8 mouse cellular contexts compared by ENCODE assay signal in genomic region chr6:134887711-134888449, GRCm38 (mm10). TPM values are rescaled to one million over a fixed set of nuclear protein-coding genes. Genes with fewer than 3 reads are reported as not detected.
A peak's percentile ranks its signal among the peaks of the same experiment; 100 is the strongest.
DNase-seq lines count a peak whose midpoint lies in the region; ATAC-seq and TF ChIP-seq lines count a peak whose summit lies in the region.

No protein-coding gene starts in this region.

- H3K27me3 ChIP-seq in liver, embryonic 12.5 days (replicated peaks): peaks cover 21% of the 10 kb centered on the region
- H3K27me3 ChIP-seq in liver, postnatal 0 days (ENCODE audit: insufficient read depth, low read length): no peaks in the 10 kb centered on the region
- no peaks in the 10 kb centered on the region for H3K27me3 ChIP-seq in midbrain, postnatal 0 days (ENCODE audit: insufficient read depth, low read length)

- H3K4me3 ChIP-seq in liver, embryonic 12.5 days: no peak overlapping the region
- H3K4me3 ChIP-seq in liver, postnatal 0 days (ENCODE audit: low read depth, low read length): no peak overlapping the region
- peak overlapping the region; percentile 57 for H3K4me3 ChIP-seq in midbrain, postnatal 0 days (ENCODE audit: low read depth, low read length)

- H3K9me3 ChIP-seq in liver, embryonic 12.5 days (replicated peaks): no peaks in the 10 kb centered on the region
- H3K9me3 ChIP-seq in liver, postnatal 0 days (ENCODE audit: low read length): no peaks in the 10 kb centered on the region
- H3K9me3 ChIP-seq in midbrain, postnatal 0 days (ENCODE audit: low read length): no peaks in the 10 kb centered on the region

- 15% methylated on average over 10 of the region's 10 CpGs for WGBS in liver, embryonic 12.5 days (ENCODE audit: insufficient replicate concordance)
- WGBS in liver, postnatal 0 days (ENCODE audit: insufficient replicate concordance): 22% methylated on average over 10 of the region's 10 CpGs
- WGBS in midbrain, postnatal 0 days: under 1% methylated on average over 10 of the region's 10 CpGs

- DNase-seq in liver, postnatal 0 days: no peak
- peak; percentile 95 for DNase-seq in cerebellum, adult 9-10 months
- peak; percentile 79 to 83 for DNase-seq in layer of hippocampus, postnatal 10 days (ENCODE audit: low spot score in 2 of 2)
- DNase-seq in midbrain, postnatal 0 days (ENCODE audit: low spot score): peak; percentile 97
- no peak for DNase-seq in testis, postnatal 14 days (ENCODE audit: low spot score)
- DNase-seq in thymus, adult 18-20 months: no peak

- TF ChIP-seq CTCF in liver, postnatal 0 days (IDR thresholded peaks at IDR 0.05; ENCODE audit: low read depth): no peak
- TF ChIP-seq CTCF in midbrain, postnatal 0 days (IDR thresholded peaks at IDR 0.05): no peak

- H3K9ac ChIP-seq in liver, embryonic 12.5 days: no peak overlapping the region
- H3K9ac ChIP-seq in liver, postnatal 0 days (replicated peaks): no peak overlapping the region
- peak overlapping the region; percentile 77 for H3K9ac ChIP-seq in midbrain, postnatal 0 days (replicated peaks; ENCODE audit: low read length, poor library complexity, severe bottlenecking)

- H3K4me1 ChIP-seq in liver, embryonic 12.5 days: peaks cover 10% of the 10 kb centered on the region
- no peaks in the 10 kb centered on the region for H3K4me1 ChIP-seq in liver, postnatal 0 days (ENCODE audit: insufficient read depth)
- peaks cover 25% of the 10 kb centered on the region for H3K4me1 ChIP-seq in midbrain, postnatal 0 days (ENCODE audit: insufficient read depth, low read length)

- TF ChIP-seq EP300 in liver, postnatal 0 days (IDR thresholded peaks at IDR 0.05; ENCODE audit: low read depth): no peak

- H3K27ac ChIP-seq in liver, embryonic 12.5 days: no peak overlapping the region
- no peak overlapping the region for H3K27ac ChIP-seq in liver, postnatal 0 days (ENCODE audit: low read depth)
- H3K27ac ChIP-seq in midbrain, postnatal 0 days (ENCODE audit: low read depth, low read length): peak overlapping the region; percentile 90

- H3K36me3 ChIP-seq in liver, embryonic 12.5 days: no peaks in the 10 kb centered on the region
- no peaks in the 10 kb centered on the region for H3K36me3 ChIP-seq in liver, postnatal 0 days (replicated peaks; ENCODE audit: insufficient read depth, low read length)
- no peaks in the 10 kb centered on the region for H3K36me3 ChIP-seq in midbrain, postnatal 0 days (ENCODE audit: insufficient read depth, low read length)

- ATAC-seq in liver, embryonic 12.5 days: no peak
- no peak for ATAC-seq in liver, postnatal 0 days
- peak; percentile 82 for ATAC-seq in frontal cortex, adult (ENCODE audit: low TSS enrichment)
- peak; percentile 94 for ATAC-seq in midbrain, postnatal 0 days (ENCODE audit: low FRiP score)

- H3K4me2 ChIP-seq in liver, embryonic 12.5 days: peak overlapping the region; percentile 24
- H3K4me2 ChIP-seq in liver, postnatal 0 days (ENCODE audit: low read depth, low read length): no peak overlapping the region
- H3K4me2 ChIP-seq in midbrain, postnatal 0 days (ENCODE audit: low read depth, low read length, poor library complexity, severe bottlenecking): peak overlapping the region; percentile 51

RNA-seq across cellular contexts. Expression of gene Gpr19, which starts 10.5 kb away (rescaled TPM):
- polyA plus RNA-seq in liver, embryonic 12.5 days (2016; fragmentation: Nextera tagmentation; extraction: Ambion mirVana): 7.1 and 8.4 TPM in 2 replicates
- 4.6 and 4.8 TPM in 2 replicates for polyA plus RNA-seq in liver, postnatal 0 days (2015; fragmentation: Nextera tagmentation; extraction: Ambion mirVana)
- total RNA-seq in layer of hippocampus, postnatal 10 days (2021): 10 to 100 TPM; 27.1 to 27.2 TPM
- total RNA-seq in midbrain, postnatal 0 days (2014; rRNA removed): 32.1 and 34.2 TPM in 2 replicates
- polyA plus RNA-seq in midbrain, postnatal 0 days (2015; fragmentation: Nextera tagmentation; extraction: Ambion mirVana): 38.5 and 41.6 TPM in 2 replicates

RNA-seq across cellular contexts. Expression of gene Cdkn1b, which starts 32.3 kb away (rescaled TPM):
- 9.5 and 9.9 TPM in 2 replicates for polyA plus RNA-seq in liver, embryonic 12.5 days (2016; fragmentation: Nextera tagmentation; extraction: Ambion mirVana)
- 10.9 and 14.1 TPM in 2 replicates for polyA plus RNA-seq in liver, postnatal 0 days (2015; fragmentation: Nextera tagmentation; extraction: Ambion mirVana)
- 10 to 100 TPM; 54.2 to 58.4 TPM for total RNA-seq in layer of hippocampus, postnatal 10 days (2021)
- 48.5 and 58.8 TPM in 2 replicates for total RNA-seq in midbrain, postnatal 0 days (2014; rRNA removed)
- polyA plus RNA-seq in midbrain, postnatal 0 days (2015; fragmentation: Nextera tagmentation; extraction: Ambion mirVana): 23.9 and 25.6 TPM in 2 replicates

RNA-seq across cellular contexts. Expression of gene Crebl2, which starts 57.9 kb away (rescaled TPM):
- 1.2 and 1.8 TPM in 2 replicates for polyA plus RNA-seq in liver, embryonic 12.5 days (2016; fragmentation: Nextera tagmentation; extraction: Ambion mirVana)
- 6.3 and 6.6 TPM in 2 replicates for polyA plus RNA-seq in liver, postnatal 0 days (2015; fragmentation: Nextera tagmentation; extraction: Ambion mirVana)
- 10 to 100 TPM; 11.6 to 12.4 TPM for total RNA-seq in layer of hippocampus, postnatal 10 days (2021)
- 7.0 and 10.0 TPM in 2 replicates for total RNA-seq in midbrain, postnatal 0 days (2014; rRNA removed)
- polyA plus RNA-seq in midbrain, postnatal 0 days (2015; fragmentation: Nextera tagmentation; extraction: Ambion mirVana): 2.6 and 3.5 TPM in 2 replicates

Comparison
In these comparisons a context has a peak if more than half of its experiments do, and no peak if none do; other contexts are left out.
1. ATAC-seq: peak in frontal cortex, adult (single experiment) and midbrain, postnatal 0 days (single experiment); none in liver, embryonic 12.5 days (single experiment) and liver, postnatal 0 days (single experiment).
2. DNase-seq: peak in cerebellum, adult 9-10 months (single experiment), layer of hippocampus, postnatal 10 days (2 of 2) and midbrain, postnatal 0 days (single experiment); none in liver, postnatal 0 days (single experiment), testis, postnatal 14 days (single experiment) and thymus, adult 18-20 months (0 of 2).